Mouse (Mus musculus) kidney, postnatal 36 days (tissue): ENCODE data around the gene Tmem260.

ENCODE experiments used
- DNase-seq, 2 experiments: peaks; one replicate each; pipeline ENCODE4 v3.0.0; 2021 to 2022; ENCODE audit warnings: mixed read lengths in 2 of 2

The Tmem260 gene

GRCm38 (mm10) chr14:48559736-48560135 is 113.8 kb downstream of the Tmem260 start:
- DNase-seq: no peak

DNA sequence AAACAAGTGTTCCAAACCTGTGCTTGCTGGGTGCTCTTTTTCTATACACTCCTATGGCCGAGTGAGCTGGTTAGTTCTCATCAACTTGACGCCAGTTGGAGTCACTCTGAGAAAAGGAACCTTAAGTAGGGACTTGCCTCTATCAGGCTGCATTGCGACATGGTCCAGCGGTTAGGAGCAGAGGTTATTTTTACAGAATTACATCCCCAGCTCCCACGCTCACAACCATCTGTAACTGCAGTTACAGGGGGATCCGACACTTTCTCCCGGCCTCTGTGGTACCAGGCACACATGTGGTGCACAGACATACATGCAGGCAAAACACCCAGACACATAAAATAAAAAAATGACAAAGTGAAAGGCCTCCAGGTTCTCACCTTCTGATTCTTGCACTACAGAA is 120.7 kb downstream of the Tmem260 start:
- no peak for DNase-seq
